Mouse (Mus musculus): ENCODE measurements around the gene Dpf1. TPM values are rescaled to one million over a fixed set of nuclear protein-coding genes. Genes with fewer than 3 reads are reported as not detected.

The Dpf1 gene
- polyA plus RNA-seq (2016; fragmentation: Nextera tagmentation; extraction: Ambion mirVana) = 28.3 and 60.6 TPM in 2 replicates

- peak; percentile 85 for DNase-seq (ENCODE audit: low spot score)
- peaks cover 62% of the 10 kb centered on the region for H3K4me1 ChIP-seq (replicated peaks)
- peak within 1 kb of the TSS; percentile 69 for H3K4me3 ChIP-seq
- WGBS = under 1% methylated on average over 67 of the region's 67 CpGs
- H3K27ac ChIP-seq = peak within 1 kb of the TSS; percentile 88
- peaks cover 36% of the 10 kb centered on the region for H3K27me3 ChIP-seq (ENCODE audit: insufficient read depth, poor library complexity, severe bottlenecking)
- no peaks in the 10 kb centered on the region for H3K36me3 ChIP-seq
- H3K9me3 ChIP-seq = no peaks in the 10 kb centered on the region
Observed at GRCm38 (mm10) chr7:29303738-29304462, at the start of gene Dpf1. Gene Dpf1 (plus strand): TSS chr7:29303951.

GRCm38 (mm10) chr7:29255875-29256274 is 47.9 kb upstream of the Dpf1 start:
- 84% methylated on average over 4 of the region's 4 CpGs for WGBS
- DNase-seq (ENCODE audit: low spot score) = no peak
- H3K27ac ChIP-seq = no peak overlapping the region
- no peaks in the 10 kb centered on the region for H3K9me3 ChIP-seq
- no peak overlapping the region for H3K4me3 ChIP-seq
- H3K4me1 ChIP-seq (replicated peaks) = peaks cover 55% of the 10 kb centered on the region
- H3K27me3 ChIP-seq (ENCODE audit: insufficient read depth, poor library complexity, severe bottlenecking) = no peaks in the 10 kb centered on the region
- no peaks in the 10 kb centered on the region for H3K36me3 ChIP-seq

- peaks cover 55% of the 10 kb centered on the region for H3K4me1 ChIP-seq (replicated peaks)
- 89% methylated on average over 1 of the region's 1 CpGs for WGBS
- no peaks in the 10 kb centered on the region for H3K9me3 ChIP-seq
- DNase-seq (ENCODE audit: low spot score) = no peak
- no peak overlapping the region for H3K4me3 ChIP-seq
- no peaks in the 10 kb centered on the region for H3K27me3 ChIP-seq (ENCODE audit: insufficient read depth, poor library complexity, severe bottlenecking)
- H3K27ac ChIP-seq = peak overlapping the region; percentile 14; the same call in 1 of the 2 replicates
- no peaks in the 10 kb centered on the region for H3K36me3 ChIP-seq
Observed at GRCm38 (mm10) chr7:29257368-29257767, 46.4 kb upstream of the Dpf1 start.

- no peaks in the 10 kb centered on the region for H3K27me3 ChIP-seq (ENCODE audit: insufficient read depth, poor library complexity, severe bottlenecking)
- peaks cover 38% of the 10 kb centered on the region for H3K4me1 ChIP-seq (replicated peaks)
- H3K9me3 ChIP-seq = no peaks in the 10 kb centered on the region
- H3K4me3 ChIP-seq = no peak overlapping the region
- peak; percentile 52 for DNase-seq (ENCODE audit: low spot score)
- H3K27ac ChIP-seq = peak overlapping the region; percentile 79
- H3K36me3 ChIP-seq = no peaks in the 10 kb centered on the region
- 62% methylated on average over 10 of the region's 10 CpGs for WGBS
Observed at GRCm38 (mm10) chr7:29259781-29260730, 43.7 kb upstream of the Dpf1 start.

GRCm38 (mm10) chr7:29262151-29262550 is 41.6 kb upstream of the Dpf1 start:
- H3K4me1 ChIP-seq (replicated peaks) = peaks cover 43% of the 10 kb centered on the region
- no peaks in the 10 kb centered on the region for H3K27me3 ChIP-seq (ENCODE audit: insufficient read depth, poor library complexity, severe bottlenecking)
- no peak overlapping the region for H3K27ac ChIP-seq
- no peak overlapping the region for H3K4me3 ChIP-seq
- H3K9me3 ChIP-seq = no peaks in the 10 kb centered on the region
- WGBS = 80% methylated on average over 6 of the region's 6 CpGs
- H3K36me3 ChIP-seq = no peaks in the 10 kb centered on the region
- no peak for DNase-seq (ENCODE audit: low spot score)

- Histone ChIP-seq H3K27me3 (ENCODE audit: insufficient read depth, poor library complexity, severe bottlenecking) (no peaks in the 10 kb centered on the region), H3K4me1 (replicated peaks) (peaks cover 27% of the 10 kb centered on the region), H3K36me3 (no peaks in the 10 kb centered on the region), H3K9me3 (no peaks in the 10 kb centered on the region), H3K27ac (no peak overlapping the region), H3K4me3 (no peak overlapping the region)
- 87% methylated on average over 3 of the region's 3 CpGs for WGBS
- DNase-seq (ENCODE audit: low spot score) = no peak
Observed at GRCm38 (mm10) chr7:29263831-29264230, 39.9 kb upstream of the Dpf1 start.

GRCm38 (mm10) chr7:29265636-29266035 is 38.1 kb upstream of the Dpf1 start:
- H3K27me3 ChIP-seq (ENCODE audit: insufficient read depth, poor library complexity, severe bottlenecking) = no peaks in the 10 kb centered on the region
- WGBS = 73% methylated on average over 7 of the region's 7 CpGs
- no peak overlapping the region for H3K27ac ChIP-seq
- no peaks in the 10 kb centered on the region for H3K36me3 ChIP-seq
- H3K4me1 ChIP-seq (replicated peaks) = 0 out of 2 replicates have a peak, but pooled peaks cover 11% of the 10 kb centered on the region
- H3K9me3 ChIP-seq = no peaks in the 10 kb centered on the region
- no peak overlapping the region for H3K4me3 ChIP-seq
- no peak for DNase-seq (ENCODE audit: low spot score)

GRCm38 (mm10) chr7:29266931-29267330 is 36.8 kb upstream of the Dpf1 start:
- Histone ChIP-seq H3K27ac (no peak overlapping the region), H3K36me3 (no peaks in the 10 kb centered on the region), H3K4me1 (replicated peaks) (0 out of 2 replicates have a peak, but pooled peaks cover 11% of the 10 kb centered on the region), H3K4me3 (no peak overlapping the region), H3K9me3 (no peaks in the 10 kb centered on the region), H3K27me3 (ENCODE audit: insufficient read depth, poor library complexity, severe bottlenecking) (no peaks in the 10 kb centered on the region)
- 55% methylated on average over 4 of the region's 4 CpGs for WGBS
- DNase-seq (ENCODE audit: low spot score) = no peak

GRCm38 (mm10) chr7:29270445-29270844 is 33.3 kb upstream of the Dpf1 start:
- DNase-seq (ENCODE audit: low spot score) = no peak
- no peak overlapping the region for H3K27ac ChIP-seq
- H3K36me3 ChIP-seq = no peaks in the 10 kb centered on the region
- WGBS = 81% methylated on average over 4 of the region's 4 CpGs
- H3K4me3 ChIP-seq = no peak overlapping the region
- 0 out of 2 replicates have a peak, but pooled peaks cover 10% of the 10 kb centered on the region for H3K4me1 ChIP-seq (replicated peaks)
- no peaks in the 10 kb centered on the region for H3K9me3 ChIP-seq
- no peaks in the 10 kb centered on the region for H3K27me3 ChIP-seq (ENCODE audit: insufficient read depth, poor library complexity, severe bottlenecking)

- Histone ChIP-seq H3K4me1 (replicated peaks) (0 out of 2 replicates have a peak, but pooled peaks cover 2% of the 10 kb centered on the region), H3K4me3 (no peak overlapping the region), H3K27ac (no peak overlapping the region), H3K36me3 (no peaks in the 10 kb centered on the region), H3K27me3 (ENCODE audit: insufficient read depth, poor library complexity, severe bottlenecking) (no peaks in the 10 kb centered on the region), H3K9me3 (no peaks in the 10 kb centered on the region)
- no peak for DNase-seq (ENCODE audit: low spot score)
- WGBS = 77% methylated on average over 8 of the region's 8 CpGs
Observed at GRCm38 (mm10) chr7:29271687-29272465, 31.9 kb upstream of the Dpf1 start.

- Histone ChIP-seq H3K27ac (no peak overlapping the region), H3K4me1 (replicated peaks) (peaks cover 14% of the 10 kb centered on the region), H3K9me3 (no peaks in the 10 kb centered on the region), H3K27me3 (ENCODE audit: insufficient read depth, poor library complexity, severe bottlenecking) (peaks cover 27% of the 10 kb centered on the region), H3K4me3 (no peak overlapping the region), H3K36me3 (no peaks in the 10 kb centered on the region)
- DNase-seq (ENCODE audit: low spot score) = no peak
- 85% methylated on average over 5 of the region's 5 CpGs for WGBS
Observed at GRCm38 (mm10) chr7:29276715-29277114, 27.0 kb upstream of the Dpf1 start.

GRCm38 (mm10) chr7:29277510-29277909 is 26.2 kb upstream of the Dpf1 start:
- 95% methylated on average over 4 of the region's 4 CpGs for WGBS
- Histone ChIP-seq H3K4me3 (no peak overlapping the region), H3K9me3 (no peaks in the 10 kb centered on the region), H3K4me1 (replicated peaks) (peaks cover 20% of the 10 kb centered on the region), H3K27ac (no peak overlapping the region), H3K27me3 (ENCODE audit: insufficient read depth, poor library complexity, severe bottlenecking) (peaks cover 34% of the 10 kb centered on the region), H3K36me3 (no peaks in the 10 kb centered on the region)
- DNase-seq (ENCODE audit: low spot score) = no peak
